Mouse (Mus musculus): ENCODE results near the gene Avpr1a. TPM values are rescaled to one million over a fixed set of nuclear protein-coding genes. Genes with fewer than 3 reads are reported as not detected.

The Avpr1a gene
- total RNA-seq (2021) = 1 to 10 TPM; 3.3 to 4.0 TPM
- long read RNA-seq, experiment 1, partial matches to known transcripts = 0 of 4 reads
- long read RNA-seq, experiment 1, other reads (novel, unspliced or antisense) = 0 of 4 reads
- long read RNA-seq, experiment 2, transcript Avpr1a-201 (2 exons, 2,670 nt) = major isoform, 6 of 6 reads
- long read RNA-seq, experiment 2, partial matches to known transcripts = 0 of 6 reads
- long read RNA-seq, experiment 2, other reads (novel, unspliced or antisense) = 0 of 6 reads

DNA sequence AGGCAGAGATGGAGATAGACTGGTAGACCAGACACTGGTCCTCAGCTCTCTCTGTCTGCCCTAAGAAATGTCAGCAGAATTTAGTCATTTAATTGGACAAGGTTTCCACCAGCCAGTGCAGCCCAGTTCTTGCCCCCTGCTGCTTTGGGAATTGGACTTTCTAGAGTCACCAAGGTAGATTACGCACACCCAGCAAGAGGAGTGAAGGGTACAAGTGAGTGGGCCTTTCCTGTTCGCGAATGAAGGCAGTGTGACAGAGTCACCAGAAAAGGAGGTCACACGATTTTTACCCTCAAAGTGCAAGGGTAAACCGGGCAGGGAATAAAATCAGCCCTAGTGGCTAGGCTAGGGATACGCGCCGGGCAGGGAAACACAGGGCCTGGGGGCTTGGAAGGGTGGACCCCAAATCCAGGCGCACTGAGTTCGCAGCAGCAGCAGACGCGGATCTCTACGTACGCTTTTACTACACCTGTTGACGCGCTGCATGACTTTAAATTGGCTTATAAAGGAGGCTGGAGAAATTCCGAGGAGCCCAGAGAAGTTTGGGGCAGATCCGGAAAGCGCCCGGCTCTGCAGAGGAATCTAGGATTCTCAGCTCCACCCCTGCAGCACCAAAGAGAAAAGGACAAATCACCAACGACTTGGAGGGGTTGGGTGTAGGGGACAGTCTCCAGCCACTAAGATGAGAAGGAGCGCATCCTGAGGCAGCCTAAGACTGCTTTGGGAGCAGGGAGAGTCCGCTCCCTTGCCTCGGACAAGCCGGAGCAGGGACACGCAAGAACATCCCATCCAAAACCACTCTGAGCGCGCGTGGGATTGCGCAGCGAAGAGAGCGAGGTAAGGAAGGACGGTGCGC, at the start of gene Avpr1a:
TSS of gene Avpr1a (plus strand) at position 639 of the 856 bp plus-strand sequence.
- intact Hi-C loops (cut with DNase I; ENCODE audit: low total_unique reads) = loop anchor here (10.0 kb wide), 2 partner anchors 263 to 343 kb away; no protein-coding TSS in a partner anchor
- DNase-seq = peak; percentile 16

- intact Hi-C loops (cut with DNase I; ENCODE audit: low total_unique reads) = no loop called here
Observed at GRCm38 (mm10) chr10:122402270-122402669, 46.0 kb upstream of the Avpr1a start.

DNA sequence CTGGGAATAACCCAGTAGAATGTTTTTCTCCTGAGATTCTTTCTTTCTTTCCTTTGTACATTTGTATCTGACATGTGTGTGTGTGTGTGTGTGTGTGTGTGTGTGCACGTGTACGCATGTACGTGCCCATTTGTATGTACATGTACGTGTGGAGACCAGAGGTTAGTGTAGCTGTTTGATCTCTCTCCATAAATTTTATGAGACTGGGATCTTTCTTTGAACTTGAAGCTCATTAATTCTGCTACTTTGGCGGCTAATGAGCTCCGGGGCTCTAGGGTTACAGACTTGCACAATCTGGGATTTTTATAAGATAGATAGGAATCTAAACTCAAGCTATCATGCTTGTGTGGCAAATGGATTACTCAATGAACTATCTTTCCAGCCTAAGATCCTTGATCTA, 42.0 kb upstream of the Avpr1a start:
- DNase-seq = no peak
- intact Hi-C loops (cut with DNase I; ENCODE audit: low total_unique reads) = no loop called here

More at GRCm38 (mm10) chr10:122402270-122402669, 46.0 kb upstream of the Avpr1a start:
- no peak for DNase-seq

- intact Hi-C loops (cut with DNase I; ENCODE audit: low total_unique reads) = no loop called here
- DNase-seq = no peak
Observed at GRCm38 (mm10) chr10:122408697-122409409, 39.4 kb upstream of the Avpr1a start.

GRCm38 (mm10) chr10:122410791-122411190, 37.5 kb upstream of the Avpr1a start:
- intact Hi-C loops (cut with DNase I; ENCODE audit: low total_unique reads) = no loop called here
- no peak for DNase-seq

DNA sequence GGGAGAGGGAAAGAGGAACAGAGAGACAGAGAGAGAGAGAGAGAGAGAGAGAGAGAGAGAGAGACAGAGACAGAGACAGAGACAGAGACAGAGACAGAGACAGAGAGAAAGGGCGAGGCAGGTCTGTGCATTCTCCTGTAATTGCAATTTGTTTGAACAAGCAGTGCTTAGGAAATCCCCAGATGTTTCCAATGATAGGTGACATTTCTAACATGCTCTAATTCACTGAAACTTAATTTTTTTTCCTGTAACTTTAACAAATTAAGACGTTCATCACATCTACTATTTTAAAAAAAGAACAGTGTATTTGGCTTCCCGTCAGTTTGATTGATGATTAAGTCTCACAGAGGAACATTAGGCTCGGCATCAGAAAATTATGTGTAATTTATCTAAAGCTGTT, 15.6 kb upstream of the Avpr1a start:
- intact Hi-C loops (cut with DNase I; ENCODE audit: low total_unique reads) = no loop called here
- DNase-seq = no peak

- DNase-seq = peak; percentile 77
- intact Hi-C loops (cut with DNase I; ENCODE audit: low total_unique reads) = loop anchor here (10.0 kb wide), 2 partner anchors 262 to 342 kb away; no protein-coding TSS in a partner anchor
Observed at GRCm38 (mm10) chr10:122447275-122447674, 1.0 kb upstream of the Avpr1a start.

DNA sequence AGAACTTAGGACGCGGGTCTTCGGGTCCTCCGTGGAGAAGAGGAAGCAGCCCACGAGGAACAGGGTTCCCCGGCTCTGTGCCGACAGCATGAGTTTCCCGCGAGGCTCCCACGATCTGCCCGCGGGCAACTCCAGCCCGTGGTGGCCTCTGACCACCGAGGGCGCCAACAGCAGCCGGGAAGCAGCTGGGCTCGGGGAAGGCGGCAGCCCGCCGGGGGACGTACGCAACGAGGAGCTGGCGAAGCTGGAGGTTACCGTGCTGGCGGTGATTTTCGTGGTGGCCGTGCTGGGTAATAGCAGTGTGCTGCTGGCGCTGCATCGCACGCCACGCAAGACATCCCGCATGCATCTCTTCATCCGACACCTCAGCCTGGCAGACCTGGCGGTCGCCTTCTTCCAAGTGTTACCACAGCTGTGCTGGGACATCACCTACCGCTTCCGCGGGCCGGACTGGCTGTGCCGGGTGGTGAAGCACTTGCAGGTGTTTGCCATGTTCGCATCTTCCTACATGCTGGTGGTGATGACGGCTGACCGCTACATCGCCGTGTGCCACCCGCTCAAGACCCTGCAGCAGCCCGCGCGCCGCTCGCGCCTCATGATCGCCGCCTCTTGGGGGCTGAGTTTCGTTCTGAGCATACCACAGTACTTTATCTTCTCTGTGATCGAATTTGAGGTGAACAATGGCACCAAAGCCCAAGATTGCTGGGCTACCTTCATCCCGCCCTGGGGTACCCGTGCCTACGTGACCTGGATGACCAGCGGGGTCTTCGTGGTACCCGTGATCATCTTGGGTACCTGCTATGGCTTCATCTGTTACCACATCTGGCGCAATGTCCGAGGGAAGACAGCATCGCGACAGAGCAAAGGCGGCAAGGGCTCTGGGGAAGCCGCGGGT, 665 bp downstream of the Avpr1a start:
- intact Hi-C loops (cut with DNase I; ENCODE audit: low total_unique reads) = loop anchor here (10.0 kb wide), 2 partner anchors 264 to 344 kb away; no protein-coding TSS in a partner anchor
- peak; percentile 26 for DNase-seq

DNA sequence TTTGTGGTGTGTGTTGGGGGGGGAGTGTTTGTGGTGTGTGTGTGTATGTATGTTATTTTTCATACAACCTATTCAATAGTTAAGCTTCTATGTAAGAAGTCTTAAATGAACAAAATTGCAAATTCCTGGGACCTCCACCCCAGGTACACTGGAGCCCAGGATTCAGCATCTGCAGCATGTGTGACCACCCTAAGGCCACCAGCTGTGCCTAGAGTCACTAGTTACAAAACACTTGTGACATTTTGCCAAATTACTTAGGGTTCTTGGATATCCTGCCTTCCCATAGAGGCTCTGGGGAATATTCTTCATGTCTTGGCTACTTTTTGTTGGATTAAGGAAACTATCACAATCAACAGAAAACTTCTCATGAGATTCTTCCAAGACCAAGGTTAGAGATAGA, 1.6 kb downstream of the Avpr1a start:
- DNase-seq = no peak

DNA sequence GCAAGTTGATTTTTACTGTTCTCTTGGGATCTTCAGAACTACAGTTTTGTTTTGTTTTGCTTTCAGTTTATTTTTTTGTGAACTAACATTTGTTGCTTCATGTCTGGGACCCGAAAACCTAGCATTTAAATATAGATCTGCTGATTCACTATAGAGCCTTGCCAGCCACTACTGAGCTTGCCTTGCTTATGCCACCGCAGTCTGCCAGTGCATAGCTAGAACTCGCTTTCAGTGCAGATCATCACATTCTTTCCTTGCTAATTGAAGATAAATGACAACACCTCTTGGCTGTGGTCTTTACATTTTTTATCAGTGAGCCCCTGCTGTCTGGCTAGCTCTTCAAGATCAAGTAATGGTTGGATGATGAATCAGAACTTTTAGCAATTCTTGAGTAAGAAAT, 5.2 kb downstream of the Avpr1a start:
- intact Hi-C loops (cut with DNase I; ENCODE audit: low total_unique reads) = no loop called here
- DNase-seq = no peak

More for the DNA sequence above, 1.6 kb downstream of the Avpr1a start:
- intact Hi-C loops (cut with DNase I; ENCODE audit: low total_unique reads) = loop anchor here (10.0 kb wide), 2 partner anchors 265 to 345 kb away; no protein-coding TSS in a partner anchor

DNA sequence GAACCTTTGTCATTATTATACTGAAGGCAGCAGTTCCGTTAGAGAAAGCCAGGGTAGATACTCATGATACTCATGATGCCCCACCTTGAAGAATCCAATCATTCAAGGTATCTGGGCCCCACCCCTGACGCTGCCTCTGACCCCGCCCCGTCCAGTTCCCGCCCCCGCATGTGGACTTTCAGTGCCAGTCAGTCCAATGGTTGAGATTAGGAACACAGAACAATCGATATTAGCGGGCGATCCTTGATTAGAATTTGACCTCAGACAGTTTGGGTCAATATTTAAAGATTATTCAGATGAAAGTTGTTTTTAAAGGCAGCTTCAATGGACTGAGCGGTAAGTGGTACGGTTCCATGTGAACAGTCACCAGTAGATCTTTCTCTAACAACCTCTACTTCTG, 7.5 kb downstream of the Avpr1a start:
- no peak for DNase-seq
- intact Hi-C loops (cut with DNase I; ENCODE audit: low total_unique reads) = no loop called here

- intact Hi-C loops (cut with DNase I; ENCODE audit: low total_unique reads) = no loop called here
- DNase-seq = no peak
Observed at GRCm38 (mm10) chr10:122476846-122477245, 28.5 kb downstream of the Avpr1a start.

DNA sequence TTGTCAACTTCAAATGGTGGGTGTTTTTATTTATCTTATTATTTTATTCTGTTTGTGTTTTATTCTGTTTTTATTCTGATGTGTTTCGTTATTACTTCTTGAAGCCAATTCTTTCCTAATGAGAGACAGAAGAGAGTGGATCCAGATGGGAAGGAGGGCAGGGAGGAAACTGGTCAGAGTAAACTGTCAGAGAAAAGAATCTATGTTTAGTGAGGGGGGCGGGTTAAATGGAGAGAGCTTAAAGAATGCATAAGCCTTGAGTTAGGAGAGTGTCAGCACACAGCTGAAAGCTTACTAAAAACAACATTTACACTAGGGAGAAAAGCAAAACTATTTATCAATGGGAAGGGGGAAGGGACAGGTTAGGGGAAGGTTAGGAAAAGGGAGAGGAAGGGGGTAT, 50.3 kb downstream of the Avpr1a start:
- intact Hi-C loops (cut with DNase I; ENCODE audit: low total_unique reads) = no loop called here
- no peak for DNase-seq

GRCm38 (mm10) chr10:122499306-122499705, 51.0 kb downstream of the Avpr1a start:
- intact Hi-C loops (cut with DNase I; ENCODE audit: low total_unique reads) = no loop called here
- DNase-seq = no peak

Other genes starting within 250 kb of the Avpr1a start
- 1 to 10 TPM; 1.9 to 3.3 TPM for gene Ppm1h, start 230.3 kb downstream of the Avpr1a start, total RNA-seq (2021)